Mouse (Mus musculus) layer of hippocampus, adult 11-12 months (tissue): ENCODE results near the gene Chchd6.

Experiments
- DNase-seq: peaks from one replicate; pipeline ENCODE4 v3.0.0; 2022; ENCODE audit warnings: low spot score

Chchd6 gene

GRCm38 (mm10) chr6:89508725-89509124 lies 86.7 kb downstream of the Chchd6 start:
- no peak for DNase-seq

GRCm38 (mm10) chr6:89508263-89508662 lies 87.2 kb downstream of the Chchd6 start:
- DNase-seq, result no peak

- DNase-seq, result no peak
Measured at GRCm38 (mm10) chr6:89499961-89500360, 95.5 kb downstream of the Chchd6 start.

DNA sequence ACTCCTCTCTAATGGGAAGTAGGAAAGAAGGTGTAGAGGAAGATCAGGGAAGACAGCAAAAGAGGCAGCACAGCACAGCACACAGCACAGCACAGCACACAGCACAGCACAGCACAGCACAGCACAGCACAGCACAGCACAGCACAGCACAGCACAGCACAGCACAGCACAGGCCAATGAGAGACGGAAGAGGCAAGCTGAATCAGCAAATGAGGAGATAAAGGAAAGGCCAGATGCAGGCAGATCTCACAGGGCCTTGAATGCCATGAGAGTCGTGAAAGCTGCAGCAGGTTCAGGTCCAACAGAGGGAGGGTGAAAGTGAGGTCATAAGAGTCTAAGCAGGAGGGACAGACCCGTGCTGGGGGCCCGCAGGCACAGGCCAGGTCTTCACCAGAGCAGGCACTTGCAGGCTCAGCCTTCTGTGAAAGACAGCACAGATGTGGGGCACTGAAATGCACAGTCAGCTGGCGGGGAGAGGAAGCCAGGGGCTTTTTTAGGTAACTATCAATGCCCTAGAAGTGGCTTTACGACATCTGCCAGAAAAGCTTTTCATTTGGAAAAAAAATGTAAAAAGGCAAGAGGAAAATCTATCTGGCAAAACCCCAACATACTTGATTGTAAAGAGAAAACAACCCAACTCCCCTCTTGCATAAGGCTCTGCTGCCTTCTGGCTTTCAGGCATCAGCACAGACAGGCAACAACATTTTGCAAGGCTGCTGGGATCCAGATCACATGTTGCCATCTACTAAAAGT lies 96.5 kb downstream of the Chchd6 start:
- DNase-seq, result peak; percentile 45

GRCm38 (mm10) chr6:89496916-89497315 lies 98.5 kb downstream of the Chchd6 start:
- no peak for DNase-seq

GRCm38 (mm10) chr6:89492368-89492767 lies 103.1 kb downstream of the Chchd6 start:
- no peak for DNase-seq

GRCm38 (mm10) chr6:89490369-89490768 lies 105.1 kb downstream of the Chchd6 start:
- no peak for DNase-seq

DNA sequence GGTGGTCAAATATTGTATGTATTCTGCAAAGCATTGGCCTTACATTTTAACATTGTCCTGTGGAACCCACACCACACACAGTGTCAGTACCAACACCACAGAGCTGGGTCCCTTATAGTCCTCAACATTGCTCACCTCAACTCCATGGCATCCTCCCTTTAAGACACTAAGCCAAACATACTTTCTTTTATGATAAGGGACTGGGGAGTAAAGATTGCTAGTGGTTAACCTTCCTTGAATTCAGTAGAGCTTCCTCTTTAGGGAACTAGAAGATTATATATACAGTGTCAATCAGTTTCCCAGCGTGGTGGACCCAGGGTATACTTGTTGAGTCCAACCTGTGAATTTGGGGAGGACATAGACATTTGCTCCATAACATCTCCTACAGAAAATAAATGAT lies 105.9 kb downstream of the Chchd6 start:
- DNase-seq, result no peak

- DNase-seq, result no peak
Measured at GRCm38 (mm10) chr6:89486055-89486454, 109.4 kb downstream of the Chchd6 start.

DNA sequence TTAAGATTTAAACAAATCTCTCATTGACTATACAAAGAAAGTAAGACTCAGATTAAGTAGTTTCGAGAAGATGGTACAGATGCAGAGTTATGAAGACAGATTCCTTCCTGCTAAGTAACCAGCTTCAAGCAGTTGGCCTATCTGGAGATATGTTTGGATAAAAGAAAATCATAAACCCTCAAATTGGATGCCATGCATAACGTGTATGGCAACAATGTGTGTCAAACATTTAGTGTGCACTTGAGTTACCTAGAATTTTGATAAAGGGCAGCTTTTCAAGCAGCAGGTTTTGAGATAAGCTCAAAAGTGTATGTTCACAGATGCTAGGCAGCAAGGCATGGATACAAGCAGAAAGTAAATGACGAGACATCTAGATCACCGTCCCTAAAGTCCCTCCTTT lies 114.3 kb downstream of the Chchd6 start:
- DNase-seq, result no peak

DNA sequence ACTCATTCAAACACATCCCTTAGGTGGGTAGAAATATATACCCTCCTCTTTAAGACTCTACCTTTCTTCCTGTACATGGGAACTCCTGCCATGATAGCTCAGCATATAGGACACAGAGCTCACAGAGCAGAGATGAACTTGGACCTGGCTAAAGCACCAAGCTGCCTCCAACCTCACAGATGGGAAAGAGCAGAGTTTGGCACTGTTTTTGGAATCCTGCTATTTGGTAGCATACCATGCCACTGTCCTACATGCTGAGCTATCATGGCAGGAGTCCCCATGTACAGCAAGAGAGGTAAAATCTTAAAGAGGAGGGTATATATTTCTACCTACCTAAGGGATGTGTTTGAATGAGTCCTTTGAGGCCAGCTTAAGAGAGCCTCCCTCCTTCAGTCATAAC lies 127.5 kb downstream of the Chchd6 start:
- no peak for DNase-seq

- DNase-seq, result no peak
Measured at GRCm38 (mm10) chr6:89467290-89467689, 128.2 kb downstream of the Chchd6 start.

DNA sequence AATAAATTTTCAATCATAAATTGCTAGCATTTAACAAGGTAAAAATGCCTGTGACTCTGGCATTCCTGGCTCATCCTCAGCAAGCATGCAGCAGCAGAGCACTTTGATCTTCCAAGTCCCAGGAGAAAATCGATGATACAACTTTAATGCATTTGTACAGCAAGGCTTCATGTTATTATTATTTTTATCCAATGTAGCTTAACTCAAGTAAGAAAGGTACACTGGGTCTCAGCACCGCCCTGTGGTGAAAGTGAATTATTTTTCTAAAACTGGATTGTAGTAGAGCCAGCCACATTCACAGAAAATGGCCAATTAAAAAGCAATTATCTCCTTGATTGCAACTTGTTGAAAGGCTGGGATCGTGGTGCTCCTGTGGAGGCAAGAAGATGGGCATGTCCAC lies 128.6 kb downstream of the Chchd6 start:
- DNase-seq, result peak; percentile 20

- peak; percentile 27 for DNase-seq
Measured at GRCm38 (mm10) chr6:89466053-89466708, 129.3 kb downstream of the Chchd6 start.

GRCm38 (mm10) chr6:89462223-89462760 lies 133.2 kb downstream of the Chchd6 start:
- no peak for DNase-seq

- no peak for DNase-seq
Measured at GRCm38 (mm10) chr6:89461250-89462222, 133.9 kb downstream of the Chchd6 start.

- no peak for DNase-seq
Measured at GRCm38 (mm10) chr6:89459634-89460033, 135.8 kb downstream of the Chchd6 start.

- DNase-seq, result no peak
Measured at GRCm38 (mm10) chr6:89457601-89458000, 137.9 kb downstream of the Chchd6 start.

GRCm38 (mm10) chr6:89456409-89456961 lies 139.0 kb downstream of the Chchd6 start:
- DNase-seq, result no peak

GRCm38 (mm10) chr6:89455523-89456000 lies 139.9 kb downstream of the Chchd6 start:
- no peak for DNase-seq

GRCm38 (mm10) chr6:89454437-89454836 lies 141.0 kb downstream of the Chchd6 start:
- DNase-seq, result no peak
